Mouse (Mus musculus): ENCODE data around the gene Zc3h7b.

Zc3h7b gene

GRCm38 (mm10) chr15:81845724-81846123 lies 100.9 kb downstream of the Zc3h7b start:
- DNase-seq (ENCODE audit: low spot score in 2 of 2), result no peak

Data from frontal cortex, postnatal 25 days (tissue).